Comparison of ENCODE assay signal across 15 mouse cellular contexts in the genomic region with DNA sequence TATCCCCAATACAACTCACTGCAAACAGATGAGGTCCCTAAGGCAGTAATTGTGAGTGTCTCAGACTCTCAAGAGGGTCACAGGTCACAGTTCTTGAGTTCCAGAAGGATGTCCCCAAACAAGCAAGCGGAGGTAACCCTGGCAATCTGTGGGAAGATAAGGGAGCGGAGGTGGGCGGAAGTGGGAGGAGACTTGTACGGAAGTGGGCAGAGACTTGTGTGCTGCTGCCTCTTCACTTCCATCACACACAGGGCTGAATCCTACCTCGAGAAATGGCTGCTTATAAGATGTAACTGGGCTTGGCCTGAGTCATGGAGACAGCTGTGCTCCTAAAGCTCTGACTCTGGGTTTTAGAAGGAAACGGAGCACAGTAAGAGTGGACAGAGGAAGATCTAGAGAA. TPM values are rescaled to one million over a fixed set of nuclear protein-coding genes. Genes with fewer than 3 reads are reported as not detected.
DNase-seq lines count a peak whose midpoint lies in the region; ATAC-seq and TF ChIP-seq lines count a peak whose summit lies in the region.
"Had no signal": no experiment of that assay in that cellular context is flagged by ENCODE, and none has a peak within 500 bp of the region (broad histone marks: within the 10 kb centered on the region; RNA-seq: fewer than 3 reads in every experiment).

No protein-coding gene starts in this region.

- no peak for TF ChIP-seq CTCF in thymus, adult 2 months (IDR thresholded peaks at IDR 0.05; ENCODE audit: borderline replicate concordance, control insufficient read depth, extremely low read depth, insufficient read depth, low read length, poor library complexity)

- no peaks in the 10 kb centered on the region for H3K36me3 ChIP-seq in thymus, adult 2 months (ENCODE audit: control insufficient read depth, insufficient read depth, low read length)
- no peaks in the 10 kb centered on the region for H3K36me3 ChIP-seq in liver, embryonic 13.5 days
- H3K36me3 ChIP-seq in intestine, embryonic 16.5 days (ENCODE audit: control insufficient read depth, insufficient read depth, low read length), result no peaks in the 10 kb centered on the region
- H3K36me3 ChIP-seq: forebrain, embryonic 10.5 days; stomach, embryonic 15.5 days had no signal

- ATAC-seq in activated CD4-positive, CD25-positive, alpha-beta regulatory T cell, adult 4 months, result peak; percentile 82
- ATAC-seq in liver, embryonic 13.5 days (ENCODE audit: low read depth), result no peak
- ATAC-seq in intestine, embryonic 16.5 days, result no peak

- no peak overlapping the region for H3K9ac ChIP-seq in liver, embryonic 13.5 days
- no peak overlapping the region for H3K9ac ChIP-seq in intestine, embryonic 16.5 days (ENCODE audit: low read depth, low read length)
- H3K9ac ChIP-seq: stomach, embryonic 15.5 days had no signal

- intact Hi-C loops in left cerebral cortex, postnatal 10 days (cut with DNase I), result no loop called here

- no peaks in the 10 kb centered on the region for H3K9me3 ChIP-seq in liver, embryonic 13.5 days (replicated peaks)
- no peaks in the 10 kb centered on the region for H3K9me3 ChIP-seq in intestine, embryonic 16.5 days (ENCODE audit: control insufficient read depth, low read length)
- H3K9me3 ChIP-seq: forebrain, embryonic 10.5 days; stomach, embryonic 15.5 days had no signal

- no peaks in the 10 kb centered on the region for H3K27me3 ChIP-seq in thymus, adult 2 months (ENCODE audit: control insufficient read depth, insufficient read depth, low read length)
- no peaks in the 10 kb centered on the region for H3K27me3 ChIP-seq in liver, embryonic 13.5 days
- no peaks in the 10 kb centered on the region for H3K27me3 ChIP-seq in intestine, embryonic 16.5 days (replicated peaks; ENCODE audit: control insufficient read depth, insufficient read depth, low read length)
- H3K27me3 ChIP-seq: stomach, embryonic 15.5 days had no signal

- no peak overlapping the region for H3K27ac ChIP-seq in thymus, adult 2 months (ENCODE audit: control insufficient read depth, insufficient read depth, low read length)
- no peak overlapping the region for H3K27ac ChIP-seq in liver, embryonic 13.5 days
- no peak overlapping the region for H3K27ac ChIP-seq in intestine, embryonic 16.5 days (ENCODE audit: low read length)
- H3K27ac ChIP-seq: forebrain, embryonic 10.5 days; stomach, embryonic 15.5 days had no signal

- peak overlapping the region; percentile 38 for H3K4me2 ChIP-seq in liver, embryonic 13.5 days
- no peak overlapping the region for H3K4me2 ChIP-seq in intestine, embryonic 16.5 days (ENCODE audit: low read depth, low read length)
- H3K4me2 ChIP-seq: stomach, embryonic 15.5 days had no signal

- 37% methylated on average over 6 of the region's 6 CpGs for WGBS in thymus, adult 2 months
- 23% methylated on average over 6 of the region's 6 CpGs for WGBS in liver, embryonic 13.5 days (ENCODE audit: insufficient replicate concordance)
- WGBS in intestine, embryonic 16.5 days, result 51% methylated on average over 6 of the region's 6 CpGs

- TF ChIP-seq POLR2A in thymus, adult 2 months (IDR thresholded peaks at IDR 0.05; ENCODE audit: control insufficient read depth, extremely low read depth, insufficient read depth, low read length, poor library complexity), result no peak

- peak; percentile 22 for DNase-seq in thymus, adult 2 months
- no peak for DNase-seq in thymus, postnatal 10 days (ENCODE audit: low spot score in 2 of 2)
- peak; percentile 5 for DNase-seq in liver, embryonic 13.5 days
- DNase-seq in left cerebral cortex, postnatal 10 days (ENCODE audit: extremely low spot score in 1 of 2, low spot score in 2 of 2), result no peak
- no peak for DNase-seq in cerebellum, postnatal 25 days
- DNase-seq: adrenal gland, postnatal 10 days; cerebellum, adult 11-12 months; heart, postnatal 36 days; kidney, adult 2 months; left cerebral cortex, postnatal 4 days; lung, postnatal 14 days had no signal

- H3K4me1 ChIP-seq in thymus, adult 2 months (replicated peaks; ENCODE audit: control insufficient read depth, insufficient read depth, low read length), result peaks cover 8% of the 10 kb centered on the region
- H3K4me1 ChIP-seq in liver, embryonic 13.5 days (replicated peaks), result peaks cover 32% of the 10 kb centered on the region
- peaks cover 22% of the 10 kb centered on the region for H3K4me1 ChIP-seq in intestine, embryonic 16.5 days (ENCODE audit: control insufficient read depth, insufficient read depth, low read length)
- H3K4me1 ChIP-seq: forebrain, embryonic 10.5 days; stomach, embryonic 15.5 days had no signal

- H3K4me3 ChIP-seq in thymus, adult 2 months (ENCODE audit: control insufficient read depth, insufficient read depth, low read length), result no peak overlapping the region
- H3K4me3 ChIP-seq in liver, embryonic 13.5 days (replicated peaks), result no peak overlapping the region
- no peak overlapping the region for H3K4me3 ChIP-seq in intestine, embryonic 16.5 days (ENCODE audit: low read length)
- H3K4me3 ChIP-seq: forebrain, embryonic 10.5 days; stomach, embryonic 15.5 days had no signal

RNA-seq across cellular contexts. Expression of a gene that starts 22.4 kb away (rescaled TPM):
- 11.1 and 12.7 TPM in 2 replicates for polyA plus RNA-seq in thymus, adult 2 months (2012; rRNA removed)
- under 1 TPM in 1 of 2 experiments, not detected in 1; 0.08 TPM for polyA plus RNA-seq in activated CD4-positive, CD25-positive, alpha-beta regulatory T cell, adult 4 months (2017; shearing (Covaris generic))
- 0.39 and 0.40 TPM in 2 replicates for polyA plus RNA-seq in liver, embryonic 13.5 days (2015; fragmentation: Nextera tagmentation; extraction: Ambion mirVana)
- total RNA-seq in left cerebral cortex, postnatal 10 days (2021), result 1 to 10 TPM; 7.9 to 8.7 TPM
- 7.0 and 8.4 TPM in 2 replicates for polyA plus RNA-seq in intestine, embryonic 16.5 days (2015; fragmentation: Nextera tagmentation; extraction: Ambion mirVana)

Comparison
In these comparisons a context has a peak if more than half of its experiments do, and no peak if none do; other contexts are left out.
1. DNase-seq: peak in thymus, adult 2 months (single experiment) and liver, embryonic 13.5 days (single experiment); none in thymus, postnatal 10 days (0 of 2), left cerebral cortex, postnatal 10 days (0 of 2) and cerebellum, postnatal 25 days (0 of 2).